Mouse (Mus musculus): ENCODE results near the gene Hao1. TPM values are rescaled to one million over a fixed set of nuclear protein-coding genes. Genes with fewer than 3 reads are reported as not detected.

The Hao1 gene
- not detected for polyA plus RNA-seq (2014; fragmentation: Illumina TruSeq; extraction: RNeasy Lipid Tissue Mini Kit (QIAGEN cat#74804); ENCODE audit: low read depth, low replicate concordance)

DNA sequence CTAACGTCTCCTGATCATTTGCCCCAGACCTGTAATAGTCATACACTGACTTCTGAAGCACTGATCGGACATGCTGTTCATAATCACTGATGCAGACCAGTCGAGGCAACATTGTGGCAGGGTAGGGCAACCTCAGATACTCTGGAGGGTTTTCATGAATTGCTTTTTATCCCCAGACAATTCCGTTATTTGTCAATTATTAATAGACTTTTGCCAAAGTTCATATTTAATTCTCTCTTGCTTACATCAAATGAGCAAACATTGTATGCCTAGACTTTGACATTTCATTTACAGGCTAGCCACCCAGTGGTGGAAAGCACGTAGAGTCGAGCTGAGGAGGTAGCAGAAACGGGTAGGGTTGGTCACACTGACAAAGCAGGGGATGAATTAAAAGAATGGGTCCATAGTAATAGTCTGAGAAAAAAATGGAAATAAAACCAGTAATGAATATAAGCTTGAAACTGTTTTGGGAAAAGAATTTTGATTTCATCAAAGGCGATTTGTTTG, at the start of gene Hao1:
Gene Hao1 (minus strand): TSS at position 148 of the 507 bp plus-strand sequence.

Other genes starting within 250 kb of the Hao1 start
- gene Tmx4, start 89.8 kb upstream of the Hao1 start, polyA plus RNA-seq (2014; fragmentation: Illumina TruSeq; extraction: RNeasy Lipid Tissue Mini Kit (QIAGEN cat#74804); ENCODE audit: low read depth, low replicate concordance): 14.1 TPM
- gene Plcb1, start 231.7 kb upstream of the Hao1 start, polyA plus RNA-seq (2014; fragmentation: Illumina TruSeq; extraction: RNeasy Lipid Tissue Mini Kit (QIAGEN cat#74804); ENCODE audit: low read depth, low replicate concordance): 4.9 TPM

Data from adipose tissue, adult 10 weeks (tissue).